Mouse (Mus musculus) thymus, postnatal 14 days (tissue): Measurements from ENCODE around the gene Plekhh3.

Experiments used
- DNase-seq: peaks from one replicate; pipeline ENCODE4 v3.0.0; 2021

The Plekhh3 gene

GRCm38 (mm10) chr11:101186526-101187247 is 15.5 kb upstream of the Plekhh3 start:
- DNase-seq = no peak

DNA sequence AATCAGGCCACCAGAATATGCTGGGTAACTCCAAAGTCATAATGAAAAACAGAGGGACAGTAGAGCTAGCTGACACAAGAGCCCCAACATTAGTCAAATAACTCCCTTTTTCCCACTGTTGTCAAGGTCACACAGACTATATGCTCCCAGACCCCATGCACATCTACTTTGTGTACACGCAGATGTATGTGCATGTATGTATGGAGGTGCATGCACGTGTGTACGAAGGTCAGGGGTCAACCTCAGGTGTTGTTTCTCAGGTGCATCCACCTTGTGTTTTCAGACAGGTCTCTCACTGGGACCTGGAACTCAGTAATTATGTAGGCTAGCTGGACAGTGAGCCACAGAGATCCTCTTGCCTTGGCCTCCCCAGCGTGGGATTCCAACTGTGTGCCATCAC is 14.3 kb upstream of the Plekhh3 start:
- no peak for DNase-seq

- DNase-seq = no peak
Measured at GRCm38 (mm10) chr11:101184984-101185383, 13.8 kb upstream of the Plekhh3 start.

GRCm38 (mm10) chr11:101182771-101183517 is 11.8 kb upstream of the Plekhh3 start:
- no peak for DNase-seq

GRCm38 (mm10) chr11:101181961-101182360 is 10.8 kb upstream of the Plekhh3 start:
- no peak for DNase-seq

- peak; percentile 46 for DNase-seq
Measured at GRCm38 (mm10) chr11:101180846-101181740, 9.9 kb upstream of the Plekhh3 start.

GRCm38 (mm10) chr11:101180261-101180660 is 9.1 kb upstream of the Plekhh3 start:
- DNase-seq = no peak

GRCm38 (mm10) chr11:101179306-101179705 is 8.2 kb upstream of the Plekhh3 start:
- DNase-seq = no peak

- DNase-seq = no peak
Measured at GRCm38 (mm10) chr11:101178061-101179058, 7.2 kb upstream of the Plekhh3 start.

- DNase-seq = peak; percentile 86
Measured at GRCm38 (mm10) chr11:101176933-101177773, 6.0 kb upstream of the Plekhh3 start.

- no peak for DNase-seq
Measured at GRCm38 (mm10) chr11:101176117-101176691, 5.1 kb upstream of the Plekhh3 start.

- no peak for DNase-seq
Measured at GRCm38 (mm10) chr11:101175636-101176116, 4.5 kb upstream of the Plekhh3 start.

DNA sequence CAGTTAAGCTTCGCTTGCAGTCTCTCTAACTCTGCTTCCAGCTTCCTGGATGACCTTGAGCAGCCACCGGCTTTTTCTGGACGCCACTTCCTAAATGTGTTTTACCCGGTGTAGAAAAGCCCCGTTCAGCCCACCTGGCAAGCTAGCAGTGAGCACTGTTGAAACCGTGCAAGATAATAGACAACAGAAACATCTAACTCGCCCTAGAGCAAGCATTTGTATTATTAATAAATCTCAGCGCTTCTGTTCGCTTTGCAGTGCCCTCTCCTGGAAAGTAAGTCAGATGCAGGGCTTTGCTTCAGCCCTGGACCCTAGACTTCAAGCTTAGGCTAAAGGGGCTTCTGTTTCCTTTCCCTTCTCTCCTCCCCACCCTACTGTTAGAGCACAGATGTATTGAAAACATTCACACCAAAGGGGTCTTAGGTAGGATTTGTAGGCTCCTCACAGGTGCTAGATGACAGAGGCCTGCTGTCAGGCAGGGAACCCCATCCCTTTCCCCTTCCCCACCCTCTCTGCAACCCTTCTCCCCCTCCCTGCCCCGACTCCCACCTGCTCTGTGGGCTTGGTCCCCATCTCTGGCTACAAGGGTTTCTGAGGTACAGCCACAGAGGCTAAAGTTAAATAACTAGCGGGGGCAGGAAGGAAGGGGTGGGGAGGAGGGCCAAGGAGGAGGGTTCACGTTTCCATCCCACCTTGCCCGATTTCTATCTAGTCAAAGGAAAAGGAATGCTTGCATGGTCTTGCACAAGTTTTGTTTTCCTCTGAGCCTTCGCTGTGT is 3.9 kb upstream of the Plekhh3 start, which contains the start of gene Ccr10:
Gene Ccr10, minus strand, starts transcription at position 593 of the 778 bp plus-strand sequence.
- DNase-seq = no peak

DNA sequence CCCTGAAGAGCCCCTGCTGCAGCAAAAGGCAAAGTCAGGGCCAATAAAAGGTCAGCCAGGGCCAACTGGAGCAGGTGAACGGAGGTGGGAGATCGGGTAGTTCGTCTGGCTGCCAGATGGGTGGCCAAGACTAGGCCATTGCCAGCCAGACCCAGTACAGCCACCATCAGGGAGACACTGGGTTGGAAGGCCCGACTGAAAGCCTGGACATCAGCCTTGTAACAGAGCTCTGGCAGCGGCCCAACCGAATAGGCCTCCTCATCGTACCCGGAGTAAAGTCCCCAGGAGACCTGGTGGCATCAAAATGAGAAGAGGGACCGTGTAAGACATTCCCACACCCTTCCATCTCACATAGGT is 3.2 kb upstream of the Plekhh3 start:
- no peak for DNase-seq

- DNase-seq = peak; percentile 82
Measured at GRCm38 (mm10) chr11:101173631-101174388, 2.7 kb upstream of the Plekhh3 start.

DNA sequence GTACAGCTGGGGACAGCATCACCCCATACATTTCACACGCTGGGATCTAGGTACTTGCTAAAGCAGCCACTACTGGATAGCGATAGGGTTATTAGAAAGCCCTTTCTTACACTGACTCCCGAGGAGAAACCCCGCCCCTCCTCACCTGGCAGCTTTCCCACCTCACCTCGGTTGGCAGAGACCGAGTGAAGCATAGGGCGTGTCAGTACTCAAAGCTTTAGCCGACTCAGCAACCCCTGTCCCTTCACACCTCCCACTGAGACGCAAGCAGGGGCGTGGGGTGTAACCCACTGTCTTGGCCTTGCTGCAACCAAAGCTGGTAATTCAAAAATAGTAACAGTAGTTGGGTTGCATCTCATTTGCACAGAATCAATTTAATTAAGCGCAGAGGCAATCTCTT is 2.0 kb upstream of the Plekhh3 start:
- no peak for DNase-seq

DNA sequence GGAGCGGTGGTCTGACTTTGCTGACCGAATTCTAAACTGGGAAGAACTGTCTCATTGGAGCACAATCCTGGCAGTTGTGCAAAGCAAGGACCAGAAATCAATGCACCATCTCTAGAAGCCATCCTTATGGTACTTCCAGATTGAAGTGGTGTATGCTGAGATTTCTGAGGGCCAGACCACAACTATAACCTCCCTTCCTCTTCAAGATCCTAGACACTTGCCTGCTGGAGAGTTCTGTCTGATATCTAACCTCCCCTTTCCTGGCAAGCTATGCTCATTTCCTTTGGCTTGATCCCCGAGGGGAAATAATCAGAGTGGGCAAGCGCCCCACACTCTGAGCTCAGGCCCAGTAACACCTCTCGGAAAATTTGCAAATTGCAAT is 1.3 kb upstream of the Plekhh3 start:
- no peak for DNase-seq

DNA sequence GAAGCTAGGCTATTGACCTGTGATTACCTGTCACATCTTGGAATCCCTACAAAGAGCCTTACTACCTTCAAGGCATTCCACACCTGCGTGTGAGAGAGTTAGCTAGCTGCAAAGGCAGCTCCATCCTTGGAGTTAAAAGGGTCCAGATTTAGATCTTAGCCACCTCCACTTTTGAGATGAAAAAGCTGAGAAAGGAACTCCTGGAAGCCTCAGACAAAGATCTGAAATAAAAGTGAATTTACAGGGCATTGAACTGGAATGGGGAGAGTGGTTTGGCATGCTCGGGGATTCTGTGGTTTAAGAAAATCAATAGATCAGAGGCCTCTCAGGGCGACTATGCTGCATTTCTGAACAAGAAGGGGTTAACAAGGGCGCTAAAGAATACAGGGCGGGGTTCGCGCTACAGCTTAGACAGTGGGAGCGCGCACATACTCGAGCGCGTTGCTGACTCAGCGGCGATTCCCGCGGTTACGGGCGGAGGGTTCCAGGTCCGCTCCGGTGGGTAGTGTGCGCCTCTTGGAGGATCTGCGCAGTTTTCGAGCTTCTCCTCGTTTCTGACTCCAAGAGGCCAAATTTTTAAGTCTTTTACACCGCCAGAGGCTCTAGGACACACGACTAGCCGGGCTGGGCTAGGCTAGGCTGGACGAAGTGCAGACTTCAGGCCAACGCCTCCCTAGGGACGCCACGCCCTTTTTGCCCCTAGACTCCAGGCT is 726 bp upstream of the Plekhh3 start:
- DNase-seq = peak; percentile 49
